Mouse (Mus musculus) olfactory bulb, adult 2 months (tissue): ENCODE data around the gene Vps37d.

Experiments used
- CTCF ChIP-seq: fragments of 200-500 bp; IDR thresholded peaks from 2 replicates; pipeline ENCODE4 v1.5.1; 2012; ENCODE audit warnings: low read depth, mild to moderate bottlenecking, low read length, moderate library complexity; ENCODE audit not compliant: insufficient read depth
- POLR2A ChIP-seq: fragments of 200-500 bp; IDR thresholded peaks from 2 replicates; pipeline ENCODE4 v1.6.1; 2012; ENCODE audit warnings: mild to moderate bottlenecking, low read depth, low read length, moderate library complexity; ENCODE audit not compliant: insufficient read depth

DNA sequence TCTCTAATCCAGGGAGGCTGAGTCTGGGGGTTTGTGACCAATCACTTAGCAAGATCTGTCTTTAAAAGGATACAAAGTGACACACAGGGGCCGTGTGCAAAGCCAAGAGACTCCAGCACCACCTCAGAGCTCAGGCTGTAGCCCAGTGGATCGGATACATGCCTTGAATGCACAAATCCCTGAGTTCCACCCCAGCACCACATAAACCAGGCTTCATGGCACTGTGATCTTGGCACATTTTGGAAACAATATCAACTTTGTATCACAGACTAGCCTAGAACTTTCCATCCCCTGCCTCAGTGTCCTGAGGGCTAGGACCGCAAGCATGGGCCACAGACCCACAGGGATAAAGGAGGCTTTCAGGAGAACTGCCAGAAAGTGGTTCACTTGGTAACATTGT is 12.1 kb downstream of the Vps37d start:
- TF ChIP-seq CTCF (no peak), POLR2A (no peak)
